Mouse (Mus musculus) heart, adult 18-20 months (tissue): ENCODE results near the gene Rpl18. TPM values are rescaled to one million over a fixed set of nuclear protein-coding genes. Genes with fewer than 3 reads are reported as not detected.

Experiments used
- DNase-seq, 2 experiments: peaks; one replicate each; pipeline ENCODE4 v3.0.0; 2021 to 2022; ENCODE audit warnings: mixed read lengths in 1 of 2
- total RNA-seq, 2 experiments: library from RNA; stranded (reverse); gene quantifications; 2 replicates each; pipeline ENCODE4 v1.2.3; 2021

The Rpl18 gene
- total RNA-seq, 2 experiments from 2014 or later, result 574 to 615 TPM

GRCm38 (mm10) chr7:45733477-45733876 is 18.2 kb downstream of the Rpl18 start:
- DNase-seq, result peak in 1 of 2 experiments; percentile 12

GRCm38 (mm10) chr7:45739162-45739763 is 24.0 kb downstream of the Rpl18 start:
- DNase-seq, result peak; percentile 81 to 93

DNA sequence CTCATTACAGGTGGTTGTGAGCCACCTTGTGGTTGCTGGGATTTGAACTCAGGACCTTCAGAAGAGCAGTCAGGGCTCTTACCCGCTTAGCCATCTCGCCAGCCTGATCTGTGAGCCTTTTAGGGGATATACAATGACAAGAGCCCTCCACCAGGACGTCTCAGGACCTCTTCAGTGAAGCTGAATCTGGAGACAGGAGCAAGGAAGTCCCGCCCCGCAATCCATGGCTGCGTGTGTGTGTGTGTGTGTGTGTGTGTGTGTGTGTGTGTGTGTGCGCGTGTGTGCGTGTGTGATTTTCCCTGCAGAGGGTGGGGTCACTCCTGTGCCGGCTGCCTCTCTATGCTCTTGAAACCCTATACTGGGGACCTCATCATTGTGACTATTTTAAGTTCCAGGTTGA is 24.6 kb downstream of the Rpl18 start:
- no peak for DNase-seq

DNA sequence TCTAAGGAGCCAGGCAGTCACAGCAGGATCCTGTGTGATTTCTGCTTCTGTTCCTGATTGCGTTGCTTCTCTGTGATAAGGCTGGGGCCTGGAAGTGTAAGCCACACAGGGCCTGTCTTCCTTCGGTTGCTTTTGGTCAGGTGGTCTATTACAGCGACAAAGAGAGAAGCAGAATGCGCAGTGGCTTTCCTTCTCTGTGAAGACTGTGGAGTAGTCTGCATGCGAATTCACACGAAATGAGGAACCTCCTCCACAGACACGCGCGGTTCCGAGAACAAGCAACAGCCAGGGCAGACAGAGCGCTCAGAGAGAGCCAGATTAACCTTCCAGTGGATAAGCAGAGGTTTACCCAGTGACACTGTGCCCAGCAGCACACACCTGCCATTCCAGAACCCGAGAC is 26.1 kb downstream of the Rpl18 start:
- no peak for DNase-seq

GRCm38 (mm10) chr7:45741777-45742176 is 26.5 kb downstream of the Rpl18 start:
- no peak for DNase-seq

DNA sequence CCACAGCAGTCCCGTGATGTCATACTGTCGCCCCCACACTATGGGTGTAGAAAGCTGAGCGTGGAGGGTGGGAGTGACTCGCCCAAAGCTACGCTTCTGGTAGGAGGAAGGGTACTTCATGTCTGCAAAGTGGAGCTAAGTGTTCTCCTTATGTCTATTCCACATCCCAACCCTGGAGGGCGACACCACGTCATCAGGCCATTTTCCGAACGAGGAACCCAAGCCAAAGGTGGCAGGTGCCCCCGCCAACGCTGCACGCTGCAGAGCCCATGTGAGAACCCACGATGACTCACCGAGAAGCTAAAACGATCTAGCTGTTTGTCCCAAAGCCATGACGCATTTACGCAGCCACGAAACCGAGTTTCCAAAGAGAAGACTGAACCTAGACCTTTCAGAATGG is 27.1 kb downstream of the Rpl18 start:
- DNase-seq, result no peak

- DNase-seq, result peak; percentile 53 to 58
Measured at GRCm38 (mm10) chr7:45744387-45744786, 29.1 kb downstream of the Rpl18 start.

- no peak for DNase-seq
Measured at GRCm38 (mm10) chr7:45746518-45746917, 31.3 kb downstream of the Rpl18 start.

DNA sequence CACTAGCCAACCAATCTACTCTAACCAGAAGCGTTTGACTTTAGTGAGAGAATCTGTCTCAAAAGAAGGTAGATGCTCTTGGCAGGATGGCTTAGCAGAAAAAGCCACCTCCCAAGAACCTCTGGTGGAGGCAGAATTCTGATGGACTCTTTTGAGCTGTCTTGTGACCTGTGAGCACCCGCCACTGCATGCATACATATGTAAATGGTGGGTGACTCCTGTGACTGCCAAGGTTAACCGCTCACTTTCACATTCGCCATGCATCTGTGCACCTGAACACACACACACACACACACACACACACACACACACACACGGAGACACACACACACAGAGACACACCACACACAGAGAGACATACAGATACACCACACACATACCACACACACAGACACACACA is 32.2 kb downstream of the Rpl18 start:
- no peak for DNase-seq

- DNase-seq, result no peak
Measured at GRCm38 (mm10) chr7:45748110-45748509, 32.9 kb downstream of the Rpl18 start.

DNA sequence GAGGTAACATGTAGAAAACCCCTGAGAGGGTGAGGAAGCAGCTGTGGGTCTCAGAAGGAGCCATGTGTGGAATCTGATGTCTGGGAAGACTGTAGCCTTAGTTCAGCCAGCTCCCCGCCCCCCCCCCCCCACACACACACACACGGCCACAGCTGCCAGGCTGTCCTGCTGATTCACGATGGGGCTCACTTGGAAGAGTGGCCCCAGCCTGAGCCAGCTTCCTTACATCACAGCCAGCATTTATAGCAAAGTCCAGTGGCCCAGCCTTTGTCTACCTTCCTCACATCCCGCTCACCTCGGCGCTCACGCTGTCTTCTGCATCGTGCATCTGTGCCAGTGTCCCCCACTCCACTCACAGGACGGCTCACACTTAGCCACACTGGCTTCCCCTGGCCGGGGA is 34.1 kb downstream of the Rpl18 start:
- DNase-seq, result no peak

- no peak for DNase-seq
Measured at GRCm38 (mm10) chr7:45750162-45750561, 34.9 kb downstream of the Rpl18 start.

GRCm38 (mm10) chr7:45755703-45756102 is 40.4 kb downstream of the Rpl18 start:
- DNase-seq, result no peak

DNA sequence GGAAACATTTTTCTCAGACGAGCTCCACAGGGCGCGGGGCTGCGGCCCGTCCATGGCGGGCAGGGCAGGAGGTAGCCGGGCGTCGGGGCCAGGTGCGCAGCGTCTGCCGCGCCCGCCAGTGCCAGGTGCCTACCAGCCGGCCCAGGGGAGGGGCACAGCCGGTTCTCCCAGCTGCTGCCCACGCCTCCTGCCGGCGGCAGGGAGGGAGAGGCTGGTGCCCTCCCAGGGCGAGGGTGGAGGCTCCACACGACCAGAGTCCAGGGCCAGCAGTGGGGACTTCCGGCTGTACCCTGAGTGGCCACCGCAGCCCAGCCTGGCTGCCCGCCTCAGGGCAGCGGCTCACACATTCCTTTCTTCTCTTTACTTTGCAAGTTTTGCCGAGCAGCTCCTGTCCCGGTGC is 44.1 kb downstream of the Rpl18 start:
- DNase-seq, result no peak

GRCm38 (mm10) chr7:45760151-45760550 is 44.9 kb downstream of the Rpl18 start:
- DNase-seq, result no peak

DNA sequence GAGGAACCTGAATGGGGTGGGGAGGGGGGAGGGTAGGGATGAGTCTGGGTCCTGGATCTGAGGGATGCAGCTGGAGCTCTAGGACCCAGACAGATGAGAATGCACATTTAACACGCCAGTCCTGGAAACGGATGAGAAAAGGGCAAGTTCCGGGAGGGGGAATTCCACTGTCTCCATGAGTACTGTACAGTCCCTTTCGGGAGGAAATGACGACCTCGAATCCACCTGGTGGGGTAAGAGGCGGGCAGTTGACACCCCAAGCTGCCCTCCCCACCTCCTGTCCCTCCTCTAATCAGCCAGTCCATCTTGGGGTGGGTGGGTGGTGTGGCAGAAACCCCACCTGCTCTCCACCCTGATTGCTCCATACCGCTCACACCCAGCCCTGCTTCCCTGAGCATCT is 50.7 kb downstream of the Rpl18 start:
- DNase-seq, result no peak

GRCm38 (mm10) chr7:45766764-45767163 is 51.5 kb downstream of the Rpl18 start:
- DNase-seq, result no peak

- no peak for DNase-seq
Measured at GRCm38 (mm10) chr7:45767500-45767899, 52.2 kb downstream of the Rpl18 start.

Other genes starting within 250 kb of the Rpl18 start
- 10 to 100 TPM; 23.4 to 24.1 TPM for gene Bax, start 248.6 kb upstream of the Rpl18 start, total RNA-seq
- gene Tulp2, start 233.6 kb upstream of the Rpl18 start, total RNA-seq, result not detected
- 10 to 100 TPM in 1 of 2 experiments, 1 to 10 TPM in 1; 8.7 to 12.3 TPM for gene Gm45808, start 228.6 kb upstream of the Rpl18 start, total RNA-seq
- 10 to 100 TPM in 1 of 2 experiments, 1 to 10 TPM in 1; 7.9 to 13.1 TPM for gene Dhdh, start 226.7 kb upstream of the Rpl18 start, total RNA-seq
- gene Nucb1, start 205.1 kb upstream of the Rpl18 start, total RNA-seq, result 100 to 1,000 TPM; 129 to 143 TPM
- gene Ppp1r15a, start 189.2 kb upstream of the Rpl18 start, total RNA-seq, result 10 to 100 TPM; 31.6 to 33.7 TPM
- 1 to 10 TPM; 2.0 to 2.5 TPM for gene Plekha4, start 189.1 kb upstream of the Rpl18 start, total RNA-seq
- under 1 TPM in 1 of 2 experiments, not detected in 1; 0.41 TPM for gene Hsd17b14, start 160.6 kb upstream of the Rpl18 start, total RNA-seq
- gene Bcat2, start 145.3 kb upstream of the Rpl18 start, total RNA-seq, result 100 to 1,000 TPM; 225 to 264 TPM
- not detected for gene Fgf21, start 100.0 kb upstream of the Rpl18 start, total RNA-seq
- gene Fut1, start 98.2 kb upstream of the Rpl18 start, total RNA-seq, result not detected
- gene Izumo1, start 93.6 kb upstream of the Rpl18 start, total RNA-seq, result under 1 TPM; 0.17 to 0.26 TPM
- gene Rasip1, start 88.0 kb upstream of the Rpl18 start, total RNA-seq, result 10 to 100 TPM; 21.6 to 26.8 TPM
- gene Mamstr, start 75.5 kb upstream of the Rpl18 start, total RNA-seq, result 1 to 10 TPM; 2.4 to 2.6 TPM
- gene Fut2, start 49.1 kb upstream of the Rpl18 start, total RNA-seq, result under 1 TPM; 0.42 to 0.46 TPM
- gene Ntn5, start 31.4 kb upstream of the Rpl18 start, total RNA-seq, result not detected
- under 1 TPM; 0.18 to 0.30 TPM for gene Sec1, start 21.1 kb upstream of the Rpl18 start, total RNA-seq
- gene Car11, start 15.6 kb upstream of the Rpl18 start, total RNA-seq, result 1 to 10 TPM; 3.4 to 5.9 TPM
- gene Dbp, start 10.4 kb upstream of the Rpl18 start, total RNA-seq, result 10 to 100 TPM; 12.1 to 15.0 TPM
- gene Sphk2, start 2.5 kb downstream of the Rpl18 start, total RNA-seq, result 10 to 100 TPM; 18.4 to 20.2 TPM
- gene Fam83e, start 5.8 kb downstream of the Rpl18 start, total RNA-seq, result under 1 TPM; 0.30 to 0.62 TPM
- gene Spaca4, start 10.4 kb downstream of the Rpl18 start, total RNA-seq, result not detected
- gene Lmtk3, start 68.3 kb downstream of the Rpl18 start, total RNA-seq, result not detected
- not detected for gene Sult2b1, start 69.2 kb downstream of the Rpl18 start, total RNA-seq
- 10 to 100 TPM; 65.8 to 68.9 TPM for gene Cyth2, start 99.1 kb downstream of the Rpl18 start, total RNA-seq
- gene Kcnj14, start 109.3 kb downstream of the Rpl18 start, total RNA-seq, result 1 to 10 TPM; 1.2 to 1.8 TPM
- gene Grwd1, start 115.5 kb downstream of the Rpl18 start, total RNA-seq, result 10 to 100 TPM; 15.0 to 15.2 TPM
- gene Kdelr1, start 157.3 kb downstream of the Rpl18 start, total RNA-seq, result 100 to 1,000 TPM; 105 to 125 TPM
- gene Grin2d, start 162.9 kb downstream of the Rpl18 start, total RNA-seq, result 1 to 10 TPM; 1.4 to 1.5 TPM
- not detected for gene Syngr4, start 181.3 kb downstream of the Rpl18 start, total RNA-seq
- 100 to 1,000 TPM; 124 to 125 TPM for gene Tmem143, start 181.5 kb downstream of the Rpl18 start, total RNA-seq
- gene Emp3, start 205.9 kb downstream of the Rpl18 start, total RNA-seq, result 10 to 100 TPM; 19.1 to 25.0 TPM
- 1 to 10 TPM in 1 of 2 experiments, under 1 TPM in 1; 0.89 to 1.3 TPM for gene Ccdc114, start 208.6 kb downstream of the Rpl18 start, total RNA-seq